Mouse (Mus musculus) lung, postnatal 0 days (tissue): Measurements from ENCODE around the gene Gm19402.

Experiments
- CTCF ChIP-seq: IDR thresholded peaks from 2 replicates; pipeline ENCODE4 v1.5.1; 2016; ENCODE audit warnings: antibody characterized with exemption, mild to moderate bottlenecking
- EP300 ChIP-seq: IDR thresholded peaks from 2 replicates; pipeline ENCODE4 v1.6.1; 2016; ENCODE audit warnings: antibody characterized with exemption, mild to moderate bottlenecking, control low read depth

GRCm38 (mm10) chr10:77684181-77684580 lies 6.4 kb downstream of the Gm19402 start:
- TF ChIP-seq CTCF (no peak), EP300 (no peak)
